Mouse (Mus musculus) retina, embryonic 14.5 days (tissue): ENCODE results near the gene Abcc12.

Experiments used
- DNase-seq: peaks from one replicate; pipeline ENCODE4 v3.0.0-alpha.2; 2015; ENCODE audit warnings: low spot score

Abcc12 gene

DNA sequence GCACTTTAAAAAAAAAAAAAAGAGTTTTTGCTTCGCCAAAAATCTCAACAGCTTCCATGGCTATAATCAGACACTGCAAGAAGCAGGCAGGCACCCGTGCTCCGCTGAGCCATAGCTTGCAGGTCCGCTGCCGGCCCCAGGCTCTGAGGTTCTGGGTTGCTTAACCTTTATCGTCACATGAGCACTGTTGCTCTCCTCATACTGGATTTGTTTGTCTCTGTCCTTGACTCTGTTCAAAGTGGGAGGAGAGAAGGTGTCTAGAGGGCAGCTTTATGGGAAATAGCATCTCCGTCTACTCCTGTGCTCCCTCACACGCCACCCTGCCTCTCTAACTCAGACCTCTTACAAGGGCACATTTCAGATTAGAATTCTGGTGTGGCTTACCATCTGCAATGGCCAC, 1.8 kb downstream of the Abcc12 start:
- no peak for DNase-seq

- no peak for DNase-seq
These were observed 2.4 kb downstream of the Abcc12 start for GRCm38 (mm10) chr8:86578076-86578475.

DNA sequence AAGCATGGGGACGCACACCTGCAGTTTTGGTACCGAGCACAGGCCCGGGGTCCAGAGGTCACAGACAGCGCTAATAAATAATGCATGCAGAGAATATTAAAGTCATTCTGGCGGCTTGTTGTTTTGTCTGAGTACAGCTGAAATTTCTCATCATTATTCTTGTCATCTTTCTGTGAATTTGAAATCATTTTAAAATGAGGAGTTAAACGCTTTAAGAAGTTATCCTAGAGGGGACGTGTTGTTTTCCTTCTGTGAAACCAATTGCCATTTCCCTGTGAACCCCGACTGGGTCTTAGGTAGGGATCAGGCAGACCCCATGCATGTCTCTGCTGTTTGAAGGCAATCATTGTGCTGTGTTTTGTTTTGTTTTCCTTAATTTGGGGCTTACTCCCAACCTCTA, 2.9 kb downstream of the Abcc12 start:
- no peak for DNase-seq

DNA sequence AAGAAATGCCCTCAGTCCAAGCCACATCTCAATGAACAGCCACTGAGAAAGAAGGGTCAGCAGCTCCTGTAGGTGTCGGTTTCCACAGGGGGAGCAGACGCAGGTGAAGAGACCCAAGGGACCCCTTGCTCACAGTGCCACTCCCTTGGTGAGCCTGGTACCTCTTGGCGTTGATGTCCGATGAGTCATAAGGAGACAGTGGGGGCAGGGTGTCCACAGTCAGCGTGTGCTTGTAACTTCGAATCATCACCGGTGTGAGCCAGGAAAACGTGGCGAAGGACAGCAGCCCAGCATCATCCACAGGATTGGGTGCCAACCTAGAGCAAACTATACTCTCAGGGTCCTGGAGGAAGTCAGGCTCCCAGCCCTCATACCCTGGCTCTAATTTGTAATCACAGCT, 16.8 kb downstream of the Abcc12 start:
- no peak for DNase-seq

- no peak for DNase-seq
These were observed 18.7 kb downstream of the Abcc12 start for GRCm38 (mm10) chr8:86561737-86562136.

- no peak for DNase-seq
These were observed 19.8 kb downstream of the Abcc12 start for GRCm38 (mm10) chr8:86560688-86561065.

- no peak for DNase-seq
These were observed 20.4 kb downstream of the Abcc12 start for GRCm38 (mm10) chr8:86559947-86560687.

GRCm38 (mm10) chr8:86557186-86558045, 23.1 kb downstream of the Abcc12 start:
- DNase-seq, result no peak

DNA sequence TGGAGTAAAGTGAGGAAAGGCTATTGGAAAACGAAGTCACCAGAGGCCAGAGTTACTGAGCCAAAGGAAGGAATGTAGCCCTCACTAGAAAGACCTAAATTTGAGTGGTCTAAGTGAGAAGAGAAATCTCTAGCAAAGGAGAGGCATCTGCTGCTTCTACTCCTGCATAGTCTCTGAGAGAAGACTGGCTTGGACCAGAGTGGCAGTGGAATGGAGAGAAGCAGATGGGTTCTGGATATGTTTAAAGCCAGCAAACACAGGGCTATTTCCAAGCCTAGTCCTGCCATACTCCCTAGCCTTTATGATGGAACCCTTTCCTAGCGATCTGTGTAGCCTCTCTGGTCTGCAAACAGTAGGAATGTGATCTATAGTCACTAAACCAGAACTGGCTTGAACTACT, 24.9 kb downstream of the Abcc12 start:
- no peak for DNase-seq

DNA sequence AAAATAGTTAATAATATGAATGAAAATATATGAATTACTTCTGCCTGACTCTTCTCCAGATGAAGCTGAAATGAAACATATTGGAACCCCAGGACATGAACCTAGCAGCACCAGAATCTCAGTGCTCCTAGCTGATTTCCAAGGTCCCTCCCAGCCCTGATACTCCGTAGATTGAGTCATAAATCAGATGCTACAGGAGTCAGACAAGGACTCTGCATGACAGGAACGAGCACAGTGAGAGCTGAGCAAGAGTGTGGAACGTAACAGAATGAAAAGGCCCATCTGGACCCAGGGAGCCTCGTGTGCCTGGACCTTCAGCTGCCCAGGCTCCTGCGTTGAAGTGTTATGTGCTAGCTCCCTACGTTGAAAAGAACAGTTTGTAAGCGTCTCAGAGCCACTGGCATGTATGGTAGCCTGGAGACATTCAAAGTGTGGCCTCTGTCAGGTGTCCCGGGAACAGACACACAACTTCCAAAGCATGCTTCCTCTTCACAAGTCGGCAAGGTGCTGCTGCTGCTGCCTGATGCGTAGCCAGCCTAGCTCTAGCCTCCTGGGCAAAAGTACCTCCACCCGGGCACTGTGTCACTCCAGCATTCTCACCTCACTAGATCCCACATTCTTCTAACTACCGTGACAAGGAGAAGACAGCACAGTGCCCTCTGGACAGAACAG, 26.1 kb downstream of the Abcc12 start:
- no peak for DNase-seq

DNA sequence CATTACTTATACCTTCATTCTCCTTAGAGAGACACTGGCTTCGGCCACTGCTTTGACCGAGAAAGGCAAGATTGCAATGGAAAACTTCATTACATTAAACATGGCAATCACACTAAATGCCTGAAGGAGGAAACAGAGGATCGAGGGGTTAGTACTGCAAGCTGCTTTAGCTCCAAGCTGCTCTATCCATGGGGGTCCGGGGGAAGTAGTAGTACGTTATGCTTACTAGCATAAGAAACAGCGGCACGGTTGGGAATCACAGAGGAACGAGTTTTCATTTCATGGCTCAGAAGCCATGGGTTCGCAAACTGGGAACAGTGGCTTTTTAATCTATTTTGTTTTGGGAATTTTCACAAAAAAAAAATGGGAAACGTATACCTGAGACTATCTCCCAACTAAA, 30.0 kb downstream of the Abcc12 start:
- no peak for DNase-seq

GRCm38 (mm10) chr8:86546001-86546400, 34.5 kb downstream of the Abcc12 start:
- no peak for DNase-seq

DNA sequence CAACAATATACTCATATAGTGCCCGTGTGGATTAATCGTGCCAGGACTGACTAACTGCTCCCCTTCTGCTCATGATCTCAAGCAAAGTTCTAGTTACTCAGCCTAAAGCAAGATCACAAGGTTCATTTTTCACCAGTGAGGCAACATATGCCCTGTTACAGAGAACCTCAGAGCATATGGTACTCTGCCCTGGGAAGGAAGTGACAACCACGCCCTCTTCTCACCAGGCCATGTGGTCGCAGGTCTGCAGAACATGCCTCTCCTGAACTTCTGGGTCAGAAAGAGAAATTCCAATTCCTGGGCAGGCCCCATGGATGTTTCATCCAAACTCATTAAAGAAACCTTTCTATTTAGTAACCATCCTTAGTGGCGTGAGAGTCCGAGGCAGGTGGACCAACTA, 39.6 kb downstream of the Abcc12 start:
- no peak for DNase-seq

GRCm38 (mm10) chr8:86540376-86540775, 40.1 kb downstream of the Abcc12 start:
- DNase-seq, result no peak

DNA sequence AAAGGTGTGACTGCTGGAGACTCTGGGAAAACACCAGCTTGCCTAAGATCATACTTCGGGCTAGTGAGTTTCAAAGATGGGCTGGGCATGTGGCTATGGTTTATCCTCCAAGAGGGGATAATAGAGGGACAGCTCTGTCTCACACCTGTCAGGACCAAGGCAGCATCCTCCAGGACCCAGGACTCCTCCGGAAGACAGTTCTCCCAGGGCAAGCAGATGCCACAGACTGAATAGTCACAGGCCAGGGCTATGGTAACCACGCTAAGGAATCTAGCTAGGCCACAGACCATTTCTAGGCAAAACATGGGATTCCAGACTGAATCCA, 43.9 kb downstream of the Abcc12 start:
- DNase-seq, result no peak

DNA sequence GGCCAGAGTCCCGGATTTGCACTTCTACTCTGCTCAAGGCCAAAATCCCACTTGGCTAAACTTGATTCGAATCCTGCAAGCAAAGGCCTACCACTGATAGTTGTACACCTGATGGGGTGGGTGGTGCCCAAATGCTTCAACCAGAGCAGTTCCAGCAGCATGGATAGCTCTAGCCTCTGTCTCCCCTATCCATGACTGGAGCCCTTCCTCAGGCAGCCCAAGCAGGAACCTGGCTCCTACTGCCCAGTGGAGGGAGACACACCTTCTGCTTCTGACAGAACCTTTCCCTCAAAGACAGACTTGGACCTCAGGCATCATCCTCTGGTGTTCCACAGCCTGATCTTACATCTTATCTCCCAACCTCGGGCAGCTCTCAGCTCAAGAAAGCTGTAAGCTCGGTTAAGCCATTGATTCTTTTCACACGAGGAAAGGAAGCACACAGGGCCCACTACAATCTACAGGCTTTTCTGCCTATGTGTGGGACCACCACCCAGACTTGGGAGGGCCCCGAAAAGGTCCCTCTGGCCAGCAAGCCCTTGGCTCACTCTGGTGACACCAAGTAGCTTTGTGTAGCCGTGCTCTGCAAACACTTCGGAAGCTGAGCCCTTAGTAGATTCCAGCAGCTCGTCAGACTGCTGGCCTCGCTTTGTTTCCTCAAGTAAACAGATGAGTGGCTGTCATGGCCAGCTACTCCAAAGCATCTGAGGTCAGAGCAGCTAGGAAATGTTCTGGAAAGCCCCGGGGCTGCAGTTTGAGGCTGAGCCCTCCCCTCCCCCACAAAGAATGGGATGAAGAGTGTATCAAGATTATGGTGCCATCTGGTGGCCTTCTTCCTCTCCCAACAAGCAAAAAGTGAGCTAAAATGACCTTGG, 44.5 kb downstream of the Abcc12 start:
- DNase-seq, result peak; percentile 92

DNA sequence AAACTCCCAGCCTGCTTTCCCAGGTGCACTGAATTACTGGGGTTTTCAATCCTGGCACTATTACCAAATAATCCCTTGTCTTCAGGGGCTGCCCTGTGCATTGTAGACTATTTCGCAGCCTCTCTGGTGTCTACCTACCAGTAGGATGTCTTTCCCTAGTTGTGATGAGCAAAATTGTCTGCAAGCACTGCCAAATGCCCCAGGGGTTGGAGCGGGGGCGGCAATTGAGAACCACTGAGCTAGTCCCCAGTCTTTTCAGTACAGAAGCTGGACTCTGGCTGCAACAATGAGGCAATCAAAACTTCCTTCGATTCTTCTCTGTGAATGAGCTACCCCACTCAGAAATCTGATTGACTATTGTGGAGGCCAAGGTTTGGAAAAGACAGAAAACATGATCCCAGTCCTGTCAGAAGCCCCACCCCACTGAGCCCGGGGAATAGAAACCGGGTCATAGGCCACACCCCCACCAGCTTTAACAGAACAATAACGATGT, 45.4 kb downstream of the Abcc12 start:
- no peak for DNase-seq

GRCm38 (mm10) chr8:86529714-86530113, 50.8 kb downstream of the Abcc12 start:
- no peak for DNase-seq

- DNase-seq, result no peak
These were observed 53.0 kb downstream of the Abcc12 start for GRCm38 (mm10) chr8:86527336-86528029.

DNA sequence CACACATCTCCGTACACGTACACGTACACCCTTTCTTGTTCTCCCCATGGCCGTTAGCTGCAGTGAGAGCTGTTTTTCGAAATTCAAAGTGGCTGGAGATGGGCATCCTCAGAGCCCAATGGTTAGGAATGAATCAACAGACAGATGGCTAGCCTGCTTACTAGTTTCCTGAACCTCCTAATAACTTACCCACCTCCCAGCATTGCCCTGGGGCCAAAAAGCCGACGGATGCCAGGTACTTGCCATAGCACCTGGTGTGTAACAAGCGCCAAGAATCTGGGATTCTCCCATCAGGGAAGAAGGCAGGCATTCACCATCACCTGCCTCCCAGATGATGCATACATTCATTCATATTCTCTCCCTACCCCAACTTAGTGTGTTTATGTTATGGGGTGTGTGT, 53.7 kb downstream of the Abcc12 start:
- no peak for DNase-seq

DNA sequence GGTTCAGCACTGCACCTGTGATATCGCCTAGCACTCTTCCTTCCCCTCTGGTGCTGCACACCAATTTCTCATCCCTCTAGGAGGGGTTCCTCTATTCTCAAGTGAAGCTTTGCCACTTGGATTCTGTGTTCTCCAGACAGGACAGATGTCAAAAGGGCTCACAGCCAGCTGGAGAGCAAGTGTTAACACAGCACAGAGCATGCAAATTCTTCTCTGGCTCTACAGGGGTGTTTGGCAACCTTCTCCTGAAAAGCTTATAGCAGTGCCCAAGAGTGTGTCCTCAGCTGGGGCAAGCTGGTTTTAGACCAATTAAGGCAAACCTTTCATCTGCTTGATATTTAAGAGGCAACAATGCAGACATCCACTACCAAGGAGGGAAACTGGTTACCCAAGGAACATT, 66.3 kb downstream of the Abcc12 start:
- no peak for DNase-seq
